7 mouse cellular contexts compared by ENCODE assay signal in the genomic region with DNA sequence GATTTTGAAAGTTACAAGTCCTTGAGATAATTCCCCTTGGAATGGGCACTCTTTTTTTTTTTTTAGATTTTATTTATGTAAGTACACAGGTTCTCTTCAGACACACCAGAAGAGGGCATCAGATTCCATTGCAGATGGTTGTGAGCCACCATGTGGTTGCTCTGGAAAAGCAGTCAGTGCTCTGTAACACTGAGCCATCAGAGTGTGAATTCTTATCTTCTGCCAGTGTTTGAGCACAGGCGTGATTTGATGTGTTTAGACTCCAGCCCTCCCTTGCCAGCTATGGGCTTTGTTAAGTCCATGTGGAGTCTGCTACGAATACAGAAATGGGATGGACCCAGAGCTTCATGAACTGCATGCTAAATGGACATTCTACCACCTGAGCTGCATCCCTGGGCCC. TPM values are rescaled to one million over a fixed set of nuclear protein-coding genes. Genes with fewer than 3 reads are reported as not detected.
DNase-seq lines count a peak whose midpoint lies in the region; ATAC-seq and TF ChIP-seq lines count a peak whose summit lies in the region.

No protein-coding gene starts in this region.

- H3K4me1 ChIP-seq in lung, adult 2 months (ENCODE audit: control insufficient read depth, insufficient read depth, low read length) = peaks cover 18% of the 10 kb centered on the region
- H3K4me1 ChIP-seq in heart, embryonic 13.5 days = peaks cover 65% of the 10 kb centered on the region
- H3K4me1 ChIP-seq in liver, embryonic 12.5 days = peaks cover 79% of the 10 kb centered on the region
- H3K4me1 ChIP-seq in neural tube, embryonic 14.5 days (ENCODE audit: control insufficient read depth, insufficient read depth, low read length) = peaks cover 20% of the 10 kb centered on the region

- no peaks in the 10 kb centered on the region for H3K27me3 ChIP-seq in heart, embryonic 13.5 days (replicated peaks)
- H3K27me3 ChIP-seq in liver, embryonic 12.5 days (replicated peaks) = no peaks in the 10 kb centered on the region
- H3K27me3 ChIP-seq in neural tube, embryonic 14.5 days (ENCODE audit: control insufficient read depth, insufficient read depth, low read length) = no peaks in the 10 kb centered on the region

- ATAC-seq in heart, embryonic 13.5 days (ENCODE audit: extremely low read depth, insufficient number of reproducible peaks, low FRiP score, low TSS enrichment) = no peak
- no peak for ATAC-seq in liver, embryonic 12.5 days
- no peak for ATAC-seq in neural tube, embryonic 14.5 days (ENCODE audit: low read depth)

- H3K36me3 ChIP-seq in heart, embryonic 13.5 days = peaks cover 16% of the 10 kb centered on the region
- peaks cover 44% of the 10 kb centered on the region for H3K36me3 ChIP-seq in liver, embryonic 12.5 days
- H3K36me3 ChIP-seq in neural tube, embryonic 14.5 days (ENCODE audit: control insufficient read depth, insufficient read depth, low read length) = no peaks in the 10 kb centered on the region

- WGBS in lung, adult 2 months = 14% methylated on average over 2 of the region's 2 CpGs
- WGBS in heart, embryonic 13.5 days = 13% methylated on average over 2 of the region's 2 CpGs
- 30% methylated on average over 2 of the region's 2 CpGs for WGBS in liver, embryonic 12.5 days (ENCODE audit: insufficient replicate concordance)
- WGBS in neural tube, embryonic 14.5 days = 41% methylated on average over 2 of the region's 2 CpGs

- peak overlapping the region; percentile 99 for H3K27ac ChIP-seq in heart, embryonic 13.5 days (replicated peaks)
- peak overlapping the region; percentile 97 for H3K27ac ChIP-seq in liver, embryonic 12.5 days
- no peak overlapping the region for H3K27ac ChIP-seq in neural tube, embryonic 14.5 days (ENCODE audit: low read depth, low read length)

- peak overlapping the region; percentile 86 for H3K4me2 ChIP-seq in heart, embryonic 13.5 days
- peak overlapping the region; percentile 88 for H3K4me2 ChIP-seq in liver, embryonic 12.5 days
- peak overlapping the region; percentile 70; the same call in 1 of the 2 replicates for H3K4me2 ChIP-seq in neural tube, embryonic 14.5 days (ENCODE audit: low read depth, low read length)

- peak overlapping the region; percentile 98 for H3K9ac ChIP-seq in heart, embryonic 13.5 days
- H3K9ac ChIP-seq in liver, embryonic 12.5 days = peak overlapping the region; percentile 97
- peak overlapping the region; percentile 37; the same call in 1 of the 2 replicates for H3K9ac ChIP-seq in neural tube, embryonic 14.5 days (replicated peaks; ENCODE audit: low read depth, low read length)

- H3K9me3 ChIP-seq in heart, embryonic 13.5 days = no peaks in the 10 kb centered on the region
- H3K9me3 ChIP-seq in liver, embryonic 12.5 days (replicated peaks) = no peaks in the 10 kb centered on the region
- no peaks in the 10 kb centered on the region for H3K9me3 ChIP-seq in neural tube, embryonic 14.5 days (ENCODE audit: control insufficient read depth, low read length)

- peak; percentile 6 to 24 for DNase-seq in lung, adult 18-20 months
- no peak for DNase-seq in lung, adult 2 months
- peak; percentile 28 for DNase-seq in cerebellum, adult 9-11 months
- DNase-seq in ovary, postnatal 14 days (ENCODE audit: low spot score) = no peak

- no peak for TF ChIP-seq CTCF in lung, adult 2 months (IDR thresholded peaks at IDR 0.05; ENCODE audit: insufficient read depth, low read length)

- H3K4me3 ChIP-seq in lung, adult 2 months (replicated peaks; ENCODE audit: extremely low read depth, low read depth, low read length) = no peak overlapping the region
- peak overlapping the region; percentile 90 for H3K4me3 ChIP-seq in heart, embryonic 13.5 days
- H3K4me3 ChIP-seq in liver, embryonic 12.5 days = peak overlapping the region; percentile 84
- H3K4me3 ChIP-seq in neural tube, embryonic 14.5 days (ENCODE audit: low read depth, low read length) = no peak overlapping the region

- TF ChIP-seq POLR2A in lung, adult 2 months (IDR thresholded peaks at IDR 0.05; ENCODE audit: borderline replicate concordance, extremely low read depth, low read depth, low read length) = no peak

RNA-seq across cellular contexts. Expression of gene Atf5, which starts 1.7 kb away (rescaled TPM):
- 191 and 231 TPM in 2 replicates for polyA plus RNA-seq in lung, adult 2 months (2012; rRNA removed)
- polyA plus RNA-seq in heart, embryonic 13.5 days (2015; fragmentation: Nextera tagmentation; extraction: Ambion mirVana) = 2.4 and 2.7 TPM in 2 replicates
- polyA plus RNA-seq in liver, embryonic 12.5 days (2016; fragmentation: Nextera tagmentation; extraction: Ambion mirVana) = 5.4 and 5.7 TPM in 2 replicates
- polyA plus RNA-seq in neural tube, embryonic 14.5 days (2014; fragmentation: Nextera tagmentation; extraction: Ambion mirVana) = 2.1 and 2.3 TPM in 2 replicates

RNA-seq across cellular contexts. Expression of gene Il4i1, which starts 2.0 kb away (rescaled TPM):
- polyA plus RNA-seq in lung, adult 2 months (2012; rRNA removed) = 6.5 and 7.6 TPM in 2 replicates
- 0.51 and 0.70 TPM in 2 replicates for polyA plus RNA-seq in heart, embryonic 13.5 days (2015; fragmentation: Nextera tagmentation; extraction: Ambion mirVana)
- polyA plus RNA-seq in liver, embryonic 12.5 days (2016; fragmentation: Nextera tagmentation; extraction: Ambion mirVana) = 0.59 and 0.64 TPM in 2 replicates
- polyA plus RNA-seq in neural tube, embryonic 14.5 days (2014; fragmentation: Nextera tagmentation; extraction: Ambion mirVana) = 1.6 and 1.7 TPM in 2 replicates

RNA-seq across cellular contexts. Expression of gene Nup62, which starts 2.3 kb away (rescaled TPM):
- 42.9 and 44.1 TPM in 2 replicates for polyA plus RNA-seq in lung, adult 2 months (2012; rRNA removed)
- 77.5 and 80.3 TPM in 2 replicates for polyA plus RNA-seq in heart, embryonic 13.5 days (2015; fragmentation: Nextera tagmentation; extraction: Ambion mirVana)
- 82.6 and 84.9 TPM in 2 replicates for polyA plus RNA-seq in liver, embryonic 12.5 days (2016; fragmentation: Nextera tagmentation; extraction: Ambion mirVana)
- polyA plus RNA-seq in neural tube, embryonic 14.5 days (2014; fragmentation: Nextera tagmentation; extraction: Ambion mirVana) = 22.4 and 26.3 TPM in 2 replicates

RNA-seq across cellular contexts. Expression of gene Akt1s1, which starts 30.6 kb away (rescaled TPM):
- polyA plus RNA-seq in lung, adult 2 months (2012; rRNA removed) = 96.6 and 130 TPM in 2 replicates
- polyA plus RNA-seq in heart, embryonic 13.5 days (2015; fragmentation: Nextera tagmentation; extraction: Ambion mirVana) = 96.5 and 101 TPM in 2 replicates
- polyA plus RNA-seq in liver, embryonic 12.5 days (2016; fragmentation: Nextera tagmentation; extraction: Ambion mirVana) = 42.7 and 45.3 TPM in 2 replicates
- polyA plus RNA-seq in neural tube, embryonic 14.5 days (2014; fragmentation: Nextera tagmentation; extraction: Ambion mirVana) = 36.4 and 46.8 TPM in 2 replicates

RNA-seq across cellular contexts. Expression of gene Tbc1d17, which starts 30.7 kb away (rescaled TPM):
- polyA plus RNA-seq in lung, adult 2 months (2012; rRNA removed) = 95.7 and 114 TPM in 2 replicates
- 56.1 and 57.0 TPM in 2 replicates for polyA plus RNA-seq in heart, embryonic 13.5 days (2015; fragmentation: Nextera tagmentation; extraction: Ambion mirVana)
- 34.4 and 39.6 TPM in 2 replicates for polyA plus RNA-seq in liver, embryonic 12.5 days (2016; fragmentation: Nextera tagmentation; extraction: Ambion mirVana)
- polyA plus RNA-seq in neural tube, embryonic 14.5 days (2014; fragmentation: Nextera tagmentation; extraction: Ambion mirVana) = 92.5 and 96.4 TPM in 2 replicates

Comparison
In these comparisons a context has a peak if more than half of its experiments do, and no peak if none do; other contexts are left out.
1. DNase-seq: peak in lung, adult 18-20 months (2 of 2) and cerebellum, adult 9-11 months (single experiment); none in lung, adult 2 months (single experiment) and ovary, postnatal 14 days (single experiment).
2. H3K4me3 ChIP-seq: peak in heart, embryonic 13.5 days (single experiment) and liver, embryonic 12.5 days (single experiment); none in lung, adult 2 months (single experiment) and neural tube, embryonic 14.5 days (single experiment).
3. H3K9ac ChIP-seq: peak in every context shown above with its lines; median percentile 98 in heart, embryonic 13.5 days; 97 in liver, embryonic 12.5 days; 37 in neural tube, embryonic 14.5 days.
4. RNA of gene Atf5, which starts 1.7 kb away (polyA plus RNA-seq): 191 to 231 TPM in lung, adult 2 months; 5.4 to 5.7 TPM in liver, embryonic 12.5 days, 2.4 to 2.7 TPM in heart, embryonic 13.5 days and 2.1 to 2.3 TPM in neural tube, embryonic 14.5 days; every median in the first group is over 10 times any median in the second.
5. Peak in every context shown above with its lines, with median percentiles within 50 percentile points of each other: H3K4me2 ChIP-seq.